Mouse (Mus musculus): Measurements from ENCODE around the gene Kalrn. TPM values are rescaled to one million over a fixed set of nuclear protein-coding genes. Genes with fewer than 3 reads are reported as not detected.
A peak's percentile ranks its signal among the peaks of the same experiment; 100 is the strongest.

Gene Kalrn
- polyA plus RNA-seq, 1 experiment from 2014 or later = 23.7 TPM

DNA sequence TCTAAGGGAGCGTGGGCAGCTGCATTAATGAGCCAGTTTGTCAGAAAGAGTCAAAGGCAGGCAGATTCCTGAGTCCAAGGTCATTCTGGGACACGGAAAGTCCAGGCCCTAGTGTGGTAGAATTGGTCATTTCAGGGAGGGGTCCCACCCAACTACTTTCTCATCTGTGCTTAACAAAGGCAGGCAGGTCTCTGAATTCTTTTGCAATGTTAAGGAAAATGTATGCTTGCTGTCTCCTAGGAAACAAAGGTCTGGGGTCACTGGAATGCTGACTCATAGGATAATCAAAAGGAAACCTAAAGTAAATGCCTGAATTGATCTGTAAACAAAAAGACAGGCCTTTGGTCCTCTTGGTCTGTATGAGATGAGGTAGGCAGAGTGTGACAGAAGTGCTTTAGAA lies 593.5 kb downstream of the Kalrn start:
- Histone ChIP-seq H3K4me2 (no peak overlapping the region), H3K9me3 (replicated peaks) (no peaks in the 10 kb centered on the region), H3K27ac (replicated peaks) (no peak overlapping the region), H3K27me3 (replicated peaks) (no peaks in the 10 kb centered on the region), H3K36me3 (peaks cover 36% of the 10 kb centered on the region), H3K9ac (replicated peaks) (no peak overlapping the region), H3K4me1 (no peaks in the 10 kb centered on the region), H3K4me3 (replicated peaks) (no peak overlapping the region)
- no peak for ATAC-seq (ENCODE audit: low FRiP score)
- WGBS = 35% methylated on average over 2 of the region's 2 CpGs

DNA sequence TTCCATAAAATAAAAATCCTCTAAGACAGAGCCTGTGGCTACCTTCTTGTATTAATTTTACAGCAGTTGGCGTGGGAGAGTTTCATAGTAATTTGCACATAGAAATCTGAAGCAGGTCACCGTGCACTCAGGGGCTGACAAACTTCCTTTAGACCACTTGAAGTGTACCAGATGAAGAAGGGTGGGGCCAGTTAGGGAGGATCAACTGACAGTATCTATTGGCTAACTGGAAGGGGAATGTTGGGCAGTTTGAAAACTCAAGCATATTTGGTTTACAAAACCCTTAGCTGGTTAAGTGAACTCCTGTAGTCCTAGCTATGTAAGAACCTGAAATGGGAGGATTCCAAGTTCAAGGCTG lies 606.1 kb downstream of the Kalrn start:
- Histone ChIP-seq H3K4me2 (peak overlapping the region; percentile 89), H3K9me3 (replicated peaks) (no peaks in the 10 kb centered on the region), H3K27ac (replicated peaks) (peak overlapping the region; percentile 68), H3K4me1 (peaks cover 14% of the 10 kb centered on the region), H3K36me3 (peaks cover 10% of the 10 kb centered on the region), H3K9ac (replicated peaks) (peak overlapping the region; percentile 75), H3K4me3 (replicated peaks) (peak overlapping the region; percentile 94), H3K27me3 (replicated peaks) (no peaks in the 10 kb centered on the region)
- WGBS = 70% methylated on average over 2 of the region's 2 CpGs
- ATAC-seq (ENCODE audit: low FRiP score) = peak; percentile 39; the same call in 1 of the 2 replicates

DNA sequence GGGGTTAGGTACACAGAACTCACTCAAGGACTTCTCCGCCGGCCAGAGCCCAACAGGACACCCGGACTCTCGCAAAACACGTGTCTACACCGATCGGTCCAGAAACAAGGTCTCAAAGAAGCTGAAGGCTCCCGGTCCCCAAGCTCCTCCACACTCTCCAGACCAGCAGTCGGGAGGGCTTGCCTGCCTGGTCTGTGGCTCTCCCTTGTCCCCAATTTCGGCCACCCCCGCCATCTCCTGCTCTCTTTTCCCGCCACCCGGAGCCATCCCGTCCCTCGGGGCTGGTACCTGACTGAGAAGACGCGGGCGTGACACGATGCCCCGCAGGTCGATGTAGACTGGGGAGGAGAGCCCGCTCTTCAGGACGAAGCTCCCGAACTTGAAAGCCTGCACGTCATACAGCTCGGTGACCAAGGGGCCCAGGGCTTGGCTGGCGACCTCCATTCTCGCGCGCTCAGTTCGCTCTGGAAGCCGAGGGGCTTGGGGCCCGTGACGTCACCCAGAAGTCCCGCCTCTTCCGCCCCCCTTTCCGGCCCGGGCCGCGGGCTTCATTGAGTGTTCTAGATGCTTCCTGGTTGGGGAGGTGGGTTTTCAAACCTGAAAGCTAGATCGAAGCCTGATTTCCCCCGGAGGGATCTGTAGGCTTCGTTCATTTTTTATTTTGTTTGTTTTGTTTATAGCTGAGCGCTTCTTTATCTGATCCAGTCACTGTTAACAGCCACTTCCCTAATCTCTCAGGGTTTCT lies 606.6 kb downstream of the Kalrn start, which contains the start of gene Umps:
TSS of gene Umps (minus strand) at position 501 of the 745 bp plus-strand sequence.
- peak within 1 kb of the TSS; percentile 89 for H3K4me2 ChIP-seq
- H3K4me1 ChIP-seq = peaks cover 14% of the 10 kb centered on the region
- peaks cover 15% of the 10 kb centered on the region for H3K36me3 ChIP-seq
- peak within 1 kb of the TSS; percentile 94 for H3K4me3 ChIP-seq (replicated peaks)
- H3K27me3 ChIP-seq (replicated peaks) = no peaks in the 10 kb centered on the region
- peak within 1 kb of the TSS; percentile 68 for H3K27ac ChIP-seq (replicated peaks)
- H3K9ac ChIP-seq (replicated peaks) = peak within 1 kb of the TSS; percentile 75
- H3K9me3 ChIP-seq (replicated peaks) = no peaks in the 10 kb centered on the region
- WGBS = under 1% methylated on average over 44 of the region's 44 CpGs
- peak; percentile 96 for ATAC-seq (ENCODE audit: low FRiP score)

DNA sequence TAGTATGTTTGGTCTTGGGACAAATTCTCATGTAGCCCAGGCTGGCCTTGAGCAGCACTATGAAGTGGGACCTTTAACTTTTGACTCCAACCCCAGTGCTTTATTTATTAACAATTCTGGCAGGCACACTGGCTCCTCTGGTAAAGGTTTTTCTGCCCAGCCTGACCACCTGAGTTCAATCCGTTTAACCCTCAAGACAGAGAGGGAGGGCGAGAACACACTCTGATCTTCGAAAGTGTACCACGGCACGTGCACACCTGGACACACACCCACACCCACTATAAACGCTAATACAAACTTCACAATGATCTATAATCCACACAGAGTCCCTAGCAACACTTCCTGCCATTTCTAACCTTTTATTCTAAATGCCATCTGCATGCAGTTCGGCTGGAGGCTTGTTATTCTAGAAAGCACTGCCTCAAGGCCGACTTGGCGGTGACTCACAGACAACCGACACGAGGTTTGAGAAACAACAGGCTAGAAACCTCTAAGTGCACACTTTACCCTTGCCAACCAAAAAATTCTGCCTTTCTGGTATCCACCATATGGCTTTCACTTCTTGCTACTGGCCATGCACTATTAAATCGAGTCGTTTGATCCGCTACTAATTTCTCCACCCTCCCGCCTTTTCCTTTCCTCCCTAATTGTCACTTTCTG lies 607.3 kb downstream of the Kalrn start:
- 17% methylated on average over 15 of the region's 15 CpGs for WGBS
- Histone ChIP-seq H3K36me3 (peaks cover 22% of the 10 kb centered on the region), H3K27ac (replicated peaks) (no peak overlapping the region), H3K27me3 (replicated peaks) (no peaks in the 10 kb centered on the region), H3K4me2 (peak overlapping the region; percentile 89), H3K4me1 (peaks cover 14% of the 10 kb centered on the region), H3K4me3 (replicated peaks) (peak overlapping the region; percentile 94), H3K9ac (replicated peaks) (peak overlapping the region; percentile 75), H3K9me3 (replicated peaks) (no peaks in the 10 kb centered on the region)
- no peak for ATAC-seq (ENCODE audit: low FRiP score)

DNA sequence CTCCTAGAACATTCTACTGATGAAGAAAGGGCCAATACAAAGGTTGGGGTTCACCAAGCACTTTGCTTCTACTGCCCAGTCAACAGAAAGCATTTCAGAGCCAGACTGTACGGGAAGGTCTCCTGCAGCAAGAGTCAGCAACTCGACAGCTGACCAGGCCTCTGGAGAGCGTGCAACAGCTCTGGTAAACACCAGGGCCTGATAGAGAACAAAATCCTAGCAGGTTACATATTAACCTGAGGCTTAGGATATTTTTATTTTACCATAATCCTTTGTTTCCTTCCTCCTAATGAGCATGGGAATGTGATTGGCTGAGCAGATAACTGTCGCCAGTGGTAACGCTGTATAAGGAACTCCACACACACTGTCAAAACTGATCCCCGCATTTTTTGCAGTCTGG lies 609.8 kb downstream of the Kalrn start:
- Histone ChIP-seq H3K36me3 (peaks cover 44% of the 10 kb centered on the region), H3K27ac (replicated peaks) (no peak overlapping the region), H3K9ac (replicated peaks) (no peak overlapping the region), H3K4me3 (replicated peaks) (no peak overlapping the region), H3K4me2 (no peak overlapping the region), H3K27me3 (replicated peaks) (no peaks in the 10 kb centered on the region), H3K4me1 (peaks cover 14% of the 10 kb centered on the region), H3K9me3 (replicated peaks) (no peaks in the 10 kb centered on the region)
- 90% methylated on average over 6 of the region's 6 CpGs for WGBS
- no peak for ATAC-seq (ENCODE audit: low FRiP score)

DNA sequence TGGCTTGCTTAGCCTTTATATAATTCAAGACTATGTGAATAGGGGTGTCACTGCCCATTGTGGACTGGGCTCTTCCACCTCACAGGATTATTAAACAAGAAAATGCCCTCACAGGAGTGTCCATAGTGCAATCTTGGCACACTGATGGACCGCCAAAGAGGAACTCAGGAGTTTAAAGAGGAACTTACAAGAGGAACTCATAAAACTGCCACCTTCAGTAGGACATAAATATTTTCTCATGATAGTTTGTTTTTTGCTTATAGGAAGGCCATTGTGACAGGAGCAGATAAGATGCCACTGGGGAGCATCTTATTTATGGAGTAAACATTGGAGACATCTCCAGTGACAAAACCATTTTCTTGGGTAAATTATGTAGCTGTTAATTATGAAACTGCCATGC lies 618.5 kb downstream of the Kalrn start:
- no peaks in the 10 kb centered on the region for H3K9me3 ChIP-seq (replicated peaks)
- no peak overlapping the region for H3K9ac ChIP-seq (replicated peaks)
- peaks cover 53% of the 10 kb centered on the region for H3K36me3 ChIP-seq
- no peak overlapping the region for H3K4me2 ChIP-seq
- WGBS = 89% methylated on average over 1 of the region's 1 CpGs
- ATAC-seq (ENCODE audit: low FRiP score) = no peak
- no peaks in the 10 kb centered on the region for H3K4me1 ChIP-seq
- no peaks in the 10 kb centered on the region for H3K27me3 ChIP-seq (replicated peaks)
- no peak overlapping the region for H3K27ac ChIP-seq (replicated peaks)
- H3K4me3 ChIP-seq (replicated peaks) = no peak overlapping the region

DNA sequence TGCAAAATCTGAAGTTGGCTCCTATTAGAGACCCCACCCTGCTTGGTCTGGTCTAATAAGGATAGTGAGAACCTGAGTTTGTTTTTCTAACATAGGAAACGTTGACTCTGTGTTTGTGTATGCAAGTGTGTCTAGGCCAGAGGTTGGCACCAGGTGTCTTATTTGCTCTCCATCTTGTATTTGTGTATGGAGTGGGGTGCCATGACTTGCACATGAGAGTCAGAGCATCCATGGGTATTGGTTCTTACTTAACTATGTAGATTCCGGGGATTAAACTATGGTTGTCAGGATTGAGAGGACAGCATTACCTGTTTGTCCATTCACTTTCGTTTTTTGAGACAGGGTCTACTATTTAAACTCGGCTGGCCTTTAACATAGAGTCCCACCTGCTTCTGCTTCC lies 620.3 kb downstream of the Kalrn start:
- 93% methylated on average over 4 of the region's 4 CpGs for WGBS
- Histone ChIP-seq H3K27me3 (replicated peaks) (no peaks in the 10 kb centered on the region), H3K27ac (replicated peaks) (no peak overlapping the region), H3K4me3 (replicated peaks) (no peak overlapping the region), H3K9me3 (replicated peaks) (no peaks in the 10 kb centered on the region), H3K4me2 (no peak overlapping the region), H3K4me1 (no peaks in the 10 kb centered on the region), H3K36me3 (peaks cover 37% of the 10 kb centered on the region), H3K9ac (replicated peaks) (no peak overlapping the region)
- no peak for ATAC-seq (ENCODE audit: low FRiP score)

DNA sequence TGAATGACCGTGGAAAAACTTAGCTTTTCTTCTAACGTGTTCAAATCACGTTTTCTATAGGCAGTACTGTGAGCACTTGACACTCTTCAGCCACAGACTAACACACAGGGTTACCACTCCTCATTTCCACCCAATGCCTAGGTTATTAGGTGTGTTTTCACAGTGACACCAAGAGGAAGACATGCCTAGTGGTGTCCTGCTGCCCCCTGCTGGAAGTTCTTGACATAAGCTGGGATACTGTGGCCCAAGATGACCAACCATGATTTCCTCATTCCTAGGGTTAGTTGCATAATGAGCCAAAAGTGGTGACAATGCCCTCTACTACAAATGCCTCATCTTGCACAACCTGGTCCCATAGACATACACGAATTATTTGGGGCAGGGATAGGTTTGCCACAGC lies 622.5 kb downstream of the Kalrn start:
- no peaks in the 10 kb centered on the region for H3K9me3 ChIP-seq (replicated peaks)
- WGBS = 26% methylated on average over 4 of the region's 4 CpGs
- no peak overlapping the region for H3K27ac ChIP-seq (replicated peaks)
- H3K27me3 ChIP-seq (replicated peaks) = no peaks in the 10 kb centered on the region
- no peak overlapping the region for H3K9ac ChIP-seq (replicated peaks)
- no peaks in the 10 kb centered on the region for H3K4me1 ChIP-seq
- peak; percentile 59; the same call in 1 of the 2 replicates for ATAC-seq (ENCODE audit: low FRiP score)
- peaks cover 22% of the 10 kb centered on the region for H3K36me3 ChIP-seq
- no peak overlapping the region for H3K4me2 ChIP-seq
- H3K4me3 ChIP-seq (replicated peaks) = no peak overlapping the region

DNA sequence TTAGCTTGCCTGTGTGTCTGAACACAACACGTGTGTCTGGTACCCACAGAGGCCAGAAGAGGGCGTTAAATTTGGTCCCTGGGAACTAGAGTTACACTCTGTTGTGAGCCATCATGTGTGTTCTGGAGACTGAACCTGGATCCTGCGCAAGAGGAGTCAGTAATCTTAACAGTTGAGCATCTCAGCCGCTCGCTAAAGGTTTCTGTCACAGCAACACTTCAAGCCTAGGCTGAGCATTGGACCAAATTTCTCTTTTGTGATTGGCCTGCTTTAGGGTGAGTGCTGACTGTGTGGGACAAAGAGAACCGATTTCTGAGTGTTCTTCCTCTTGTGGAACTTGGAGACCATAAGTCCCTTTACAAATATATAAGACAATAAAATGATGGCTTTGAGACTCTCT lies 622.9 kb downstream of the Kalrn start:
- H3K4me2 ChIP-seq = no peak overlapping the region
- H3K9me3 ChIP-seq (replicated peaks) = no peaks in the 10 kb centered on the region
- no peaks in the 10 kb centered on the region for H3K4me1 ChIP-seq
- no peak overlapping the region for H3K9ac ChIP-seq (replicated peaks)
- no peak overlapping the region for H3K4me3 ChIP-seq (replicated peaks)
- ATAC-seq (ENCODE audit: low FRiP score) = no peak; the same call in 1 of the 2 replicates
- no peaks in the 10 kb centered on the region for H3K27me3 ChIP-seq (replicated peaks)
- 88% methylated on average over 6 of the region's 6 CpGs for WGBS
- H3K27ac ChIP-seq (replicated peaks) = no peak overlapping the region
- peaks cover 18% of the 10 kb centered on the region for H3K36me3 ChIP-seq

DNA sequence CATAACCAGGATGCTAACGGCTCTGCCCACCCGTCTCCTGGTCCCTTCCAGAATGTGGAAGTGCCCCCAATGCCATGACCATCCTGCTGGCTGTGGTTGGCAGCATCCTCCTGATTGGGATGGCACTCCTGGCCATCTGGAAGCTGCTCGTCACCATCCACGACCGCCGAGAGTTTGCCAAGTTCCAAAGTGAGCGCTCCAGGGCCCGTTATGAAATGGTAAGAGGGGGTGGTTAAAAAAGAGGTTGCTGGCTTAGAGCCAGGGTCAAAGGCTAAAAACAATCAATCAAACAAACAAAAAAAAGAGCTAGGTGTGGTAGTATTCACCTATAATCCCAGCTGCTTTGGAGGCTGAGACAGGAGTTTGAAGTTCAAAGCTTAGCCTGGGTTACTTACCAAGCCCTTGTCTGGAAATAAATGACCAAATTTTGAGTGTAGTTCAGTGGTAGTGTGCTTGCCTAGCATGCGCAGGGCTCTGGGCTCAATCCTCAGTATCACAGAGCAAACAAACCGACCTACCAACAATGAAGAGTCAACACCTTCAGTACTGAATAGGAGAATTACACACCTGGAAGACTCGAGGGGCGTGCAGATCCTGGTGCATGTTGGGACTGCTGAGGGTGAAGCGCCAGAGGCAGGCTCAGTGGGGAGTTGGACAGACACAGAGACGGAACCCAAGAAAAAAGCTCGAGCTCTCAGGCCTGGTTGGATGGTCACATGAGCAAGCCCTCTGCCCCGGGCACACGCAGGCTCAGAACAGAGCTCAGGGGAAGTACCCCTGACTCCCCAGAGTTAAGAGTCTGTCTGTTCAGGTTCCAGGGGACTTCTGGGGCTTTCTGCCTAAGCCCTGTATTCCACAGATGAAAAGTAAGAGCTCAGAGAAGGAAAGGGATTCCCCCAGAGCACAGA lies 625.4 kb downstream of the Kalrn start:
- H3K27me3 ChIP-seq (replicated peaks) = no peaks in the 10 kb centered on the region
- H3K4me1 ChIP-seq = no peaks in the 10 kb centered on the region
- H3K9me3 ChIP-seq (replicated peaks) = no peaks in the 10 kb centered on the region
- no peak overlapping the region for H3K27ac ChIP-seq (replicated peaks)
- WGBS = 83% methylated on average over 17 of the region's 17 CpGs
- H3K9ac ChIP-seq (replicated peaks) = no peak overlapping the region
- ATAC-seq (ENCODE audit: low FRiP score) = no peak
- no peak overlapping the region for H3K4me3 ChIP-seq (replicated peaks)
- no peak overlapping the region for H3K4me2 ChIP-seq
- H3K36me3 ChIP-seq = no peaks in the 10 kb centered on the region

DNA sequence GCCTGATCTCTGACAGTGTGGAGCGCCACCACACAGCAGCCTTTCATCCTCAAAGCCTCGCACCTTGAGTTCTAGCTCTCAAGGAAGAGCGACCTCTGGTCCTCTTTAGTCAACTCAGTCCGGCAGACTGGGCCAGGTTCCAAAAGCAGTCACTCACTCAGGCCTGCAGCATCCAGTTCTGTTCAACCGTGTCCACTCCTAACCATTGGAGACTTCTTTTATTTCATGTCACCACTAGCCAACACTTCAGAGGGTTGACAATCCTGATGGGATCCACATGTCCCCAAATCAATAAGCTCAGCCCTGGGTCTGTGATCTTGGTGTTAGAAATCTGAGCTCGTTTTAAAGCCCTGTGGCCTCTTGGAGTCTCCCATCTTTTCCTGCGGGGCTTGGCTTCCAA lies 627.3 kb downstream of the Kalrn start:
- no peak overlapping the region for H3K4me2 ChIP-seq
- no peak overlapping the region for H3K27ac ChIP-seq (replicated peaks)
- H3K27me3 ChIP-seq (replicated peaks) = no peaks in the 10 kb centered on the region
- WGBS = 83% methylated on average over 7 of the region's 7 CpGs
- no peaks in the 10 kb centered on the region for H3K36me3 ChIP-seq
- no peaks in the 10 kb centered on the region for H3K9me3 ChIP-seq (replicated peaks)
- no peak overlapping the region for H3K4me3 ChIP-seq (replicated peaks)
- no peak overlapping the region for H3K9ac ChIP-seq (replicated peaks)
- ATAC-seq (ENCODE audit: low FRiP score) = no peak
- peaks cover 18% of the 10 kb centered on the region for H3K4me1 ChIP-seq

All from neural tube, embryonic 15.5 days (tissue).